8 mouse cellular contexts compared by ENCODE assay signal in the genomic region with DNA sequence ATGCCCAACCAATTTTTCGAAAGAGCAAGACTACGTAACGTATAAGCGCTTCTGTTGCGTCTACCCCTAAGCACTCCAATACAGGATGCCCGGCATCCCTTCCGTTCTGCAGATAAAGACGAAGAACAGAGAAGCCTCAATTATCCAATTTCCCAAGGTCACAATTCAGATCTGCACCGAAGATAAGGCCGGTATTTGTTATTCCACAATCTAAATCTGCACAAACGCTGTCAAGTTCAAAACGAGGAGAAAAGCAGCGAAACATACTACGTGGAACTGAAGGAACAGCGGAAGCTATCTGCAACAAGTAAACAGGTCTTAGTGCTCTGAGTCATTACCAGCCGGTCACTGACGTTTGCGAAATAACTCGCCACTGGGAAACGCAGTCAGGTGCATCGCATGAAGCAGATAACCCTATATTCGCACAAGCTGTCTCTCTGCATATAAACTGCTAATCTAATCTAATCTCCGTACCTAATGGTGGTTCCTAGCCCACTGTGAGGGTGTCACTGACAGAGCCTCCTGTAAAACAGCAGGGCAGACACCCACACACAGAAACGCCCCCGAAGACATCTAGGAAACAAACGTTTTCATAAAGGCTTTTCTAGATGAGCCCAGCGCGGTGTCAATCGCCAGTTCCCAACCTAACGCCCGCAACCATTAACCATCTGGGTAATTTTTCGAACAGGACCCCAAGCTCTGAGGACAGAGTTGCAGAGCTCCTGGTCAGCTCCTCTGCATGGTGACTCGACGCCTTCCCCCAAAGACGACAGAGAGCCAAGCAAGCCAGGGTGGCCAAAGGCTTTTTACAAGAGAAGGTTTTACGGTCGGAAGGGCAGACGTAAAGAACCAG. TPM values are rescaled to one million over a fixed set of nuclear protein-coding genes. Genes with fewer than 3 reads are reported as not detected.
A peak's percentile ranks its signal among the peaks of the same experiment; 100 is the strongest.
DNase-seq lines count a peak whose midpoint lies in the region; ATAC-seq lines count a peak whose summit lies in the region.

No protein-coding gene starts in this region.

- peaks cover 20% of the 10 kb centered on the region for H3K4me1 ChIP-seq in forebrain, embryonic 15.5 days
- peaks cover 11% of the 10 kb centered on the region for H3K4me1 ChIP-seq in midbrain, embryonic 11.5 days (ENCODE audit: control insufficient read depth, insufficient read depth, low read length)

- no peaks in the 10 kb centered on the region for H3K27me3 ChIP-seq in forebrain, embryonic 15.5 days
- H3K27me3 ChIP-seq in midbrain, embryonic 11.5 days (ENCODE audit: control insufficient read depth, insufficient read depth, low read length), result no peaks in the 10 kb centered on the region

- no peaks in the 10 kb centered on the region for H3K36me3 ChIP-seq in forebrain, embryonic 15.5 days
- no peaks in the 10 kb centered on the region for H3K36me3 ChIP-seq in midbrain, embryonic 11.5 days (ENCODE audit: control insufficient read depth, insufficient read depth, low read length)

- 0 out of 2 replicates have a peak overlapping the region, but pooled peaks have one; percentile 21 for H3K27ac ChIP-seq in forebrain, embryonic 15.5 days (replicated peaks)
- H3K27ac ChIP-seq in midbrain, embryonic 11.5 days (ENCODE audit: low read depth, low read length), result no peak overlapping the region

- peak overlapping the region; percentile 84 for H3K9ac ChIP-seq in forebrain, embryonic 15.5 days (replicated peaks)
- peak overlapping the region; percentile 78 for H3K9ac ChIP-seq in midbrain, embryonic 11.5 days (ENCODE audit: low read length)

- peak overlapping the region; percentile 92 for H3K4me3 ChIP-seq in forebrain, embryonic 15.5 days
- H3K4me3 ChIP-seq in midbrain, embryonic 11.5 days (ENCODE audit: low read depth, low read length), result peak overlapping the region; percentile 66

- H3K4me2 ChIP-seq in forebrain, embryonic 15.5 days (replicated peaks), result peak overlapping the region; percentile 61
- peak overlapping the region; percentile 53 for H3K4me2 ChIP-seq in midbrain, embryonic 11.5 days

- 33% methylated on average over 38 of the region's 38 CpGs for WGBS in forebrain, embryonic 15.5 days
- WGBS in midbrain, embryonic 11.5 days, result 34% methylated on average over 33 of the region's 38 CpGs

- peak; percentile 16 for DNase-seq in kidney, adult 18-20 months
- no peak for DNase-seq in kidney, postnatal 14 days
- DNase-seq in adipocyte (ENCODE audit: low spot score), result peak; percentile 51
- DNase-seq in kidney, postnatal 10 days, result peak; percentile 13
- DNase-seq in midbrain, embryonic 11.5 days (ENCODE audit: low spot score, missing footprints), result no peak
- no peak for DNase-seq in cerebellum, postnatal 14 days
- no peak for DNase-seq in layer of hippocampus, adult 8-10 months (ENCODE audit: low spot score in 2 of 2)

- H3K9me3 ChIP-seq in forebrain, embryonic 15.5 days, result no peaks in the 10 kb centered on the region
- H3K9me3 ChIP-seq in midbrain, embryonic 11.5 days (ENCODE audit: control insufficient read depth, low read length), result no peaks in the 10 kb centered on the region

- no peak for ATAC-seq in forebrain, embryonic 15.5 days (replicated peaks)
- ATAC-seq in midbrain, embryonic 11.5 days (ENCODE audit: low FRiP score), result no peak

RNA-seq across cellular contexts. Expression of a gene that starts 0.8 kb away (rescaled TPM):
- polyA plus RNA-seq in forebrain, embryonic 15.5 days (2015; fragmentation: Nextera tagmentation; extraction: Ambion mirVana), result 40.7 and 42.1 TPM in 2 replicates
- polyA plus RNA-seq in midbrain, embryonic 11.5 days (2014; fragmentation: Nextera tagmentation; extraction: Ambion mirVana), result 49.9 and 52.5 TPM in 2 replicates
- total RNA-seq in layer of hippocampus, adult 8-10 months (2022), result 10 to 100 TPM; 60.7 to 67.5 (median 63.8) TPM

Comparison
In these comparisons a context has a peak if more than half of its experiments do, and no peak if none do; other contexts are left out.
1. DNase-seq: peak in kidney, adult 18-20 months (single experiment), adipocyte (single experiment) and kidney, postnatal 10 days (single experiment); none in kidney, postnatal 14 days (single experiment), midbrain, embryonic 11.5 days (single experiment), cerebellum, postnatal 14 days (0 of 2) and layer of hippocampus, adult 8-10 months (0 of 2).